Mouse (Mus musculus) hindbrain, embryonic 16.5 days (tissue): ENCODE results near the gene Akr1b8. TPM values are rescaled to one million over a fixed set of nuclear protein-coding genes. Genes with fewer than 3 reads are reported as not detected.
A peak's percentile ranks its signal among the peaks of the same experiment; 100 is the strongest.
"Not testable (repeated sequence)": the region's sequence is repeated elsewhere in the genome, so short reads cannot be mapped to it uniquely, and the experiment has no call there.

Source experiments
- ATAC-seq: fragments of 200-750 bp; cut with Nextera tagmentation; 2 replicates; pipeline ENCODE4 v1.8.0; 2017; ENCODE audit warnings: moderate TSS enrichment, moderate library complexity
- H3K27ac ChIP-seq: fragments of 300-500 bp; sonication (generic); 2 replicates; pipeline ENCODE4 v1.5.1; 2014; ENCODE audit warnings: low read depth, mild to moderate bottlenecking, control low read depth, low read length, moderate library complexity
- H3K27me3 ChIP-seq: fragments of 300-500 bp; sonication (generic); replicated peaks from 2 replicates; pipeline ENCODE4 v1.6.1; 2014; ENCODE audit warnings: low read length; ENCODE audit not compliant: control insufficient read depth, insufficient read depth
- H3K36me3 ChIP-seq: fragments of 300-500 bp; sonication (generic); 2 replicates; pipeline ENCODE4 v1.6.1; 2014; ENCODE audit warnings: mild to moderate bottlenecking, low read length, moderate library complexity, mixed read lengths; ENCODE audit not compliant: control insufficient read depth, insufficient read depth
- H3K4me1 ChIP-seq: fragments of 300-500 bp; sonication (generic); 2 replicates; pipeline ENCODE4 v1.6.1; 2014; ENCODE audit warnings: low read depth, low read length; ENCODE audit not compliant: control insufficient read depth, insufficient read depth
- H3K4me2 ChIP-seq: fragments of 300-500 bp; sonication (generic); 2 replicates; pipeline ENCODE4 v1.6.1; 2014; ENCODE audit warnings: mild to moderate bottlenecking, low read length, control low read depth, moderate library complexity
- H3K4me3 ChIP-seq: fragments of 300-500 bp; sonication (generic); 2 replicates; pipeline ENCODE4 v1.5.1; 2014; ENCODE audit warnings: mild to moderate bottlenecking, low read length, control low read depth, moderate library complexity
- H3K9ac ChIP-seq: fragments of 300-500 bp; sonication (generic); 2 replicates; pipeline ENCODE4 v1.6.1; 2014; ENCODE audit warnings: low read depth, mild to moderate bottlenecking, control low read depth, low read length, moderate library complexity
- H3K9me3 ChIP-seq: fragments of 300-500 bp; sonication (generic); 2 replicates; pipeline ENCODE4 v1.6.1; 2014; ENCODE audit warnings: mild to moderate bottlenecking, low read length, moderate library complexity; ENCODE audit not compliant: control insufficient read depth
- WGBS: fragments of 180-500 bp; shearing (Covaris S2); extraction: QIAGEN DNeasy Blood & Tissue Kit; methylation state at CpG from one replicate; pipeline ENCODE4 v1.1.7; 2014; 5-methylcytosine and 5-hydroxymethylcytosine counted together
- polyA plus RNA-seq: library from polyadenylated mRNA; unstranded; fragments of >200 nt; fragmentation: Nextera tagmentation; extraction: Ambion mirVana; gene quantifications from 2 replicates; pipeline ENCODE4 v1.2.1, GENCODE M21; 2015

Akr1b8 gene
- polyA plus RNA-seq, 1 experiment from 2014 or later: 4.4 TPM

- H3K4me1 ChIP-seq: peaks cover 7% of the 10 kb centered on the region
- H3K27ac ChIP-seq: no peak overlapping the region
- no peak for ATAC-seq
- H3K4me2 ChIP-seq: peak overlapping the region; percentile 88; the same call in 1 of the 2 replicates
- WGBS: 41% methylated on average over 5 of the region's 5 CpGs
- no peaks in the 10 kb centered on the region; the same call in 1 of the 2 replicates for H3K27me3 ChIP-seq
- H3K36me3 ChIP-seq: no peaks in the 10 kb centered on the region
- no peak overlapping the region for H3K4me3 ChIP-seq
- no peaks in the 10 kb centered on the region for H3K9me3 ChIP-seq
- no peak overlapping the region for H3K9ac ChIP-seq
These were observed 35.7 kb upstream of the Akr1b8 start for GRCm38 (mm10) chr6:34318172-34318571.

- Histone ChIP-seq H3K36me3 (no peaks in the 10 kb centered on the region), H3K9ac (no peak overlapping the region), H3K9me3 (no peaks in the 10 kb centered on the region), H3K27me3 (no peaks in the 10 kb centered on the region; the same call in 1 of the 2 replicates), H3K4me2 (no peak overlapping the region), H3K4me1 (peaks cover 7% of the 10 kb centered on the region), H3K27ac (no peak overlapping the region), H3K4me3 (no peak overlapping the region)
- no peak for ATAC-seq
- 61% methylated on average over 6 of the region's 6 CpGs for WGBS
These were observed 35.3 kb upstream of the Akr1b8 start for GRCm38 (mm10) chr6:34318636-34319035.

GRCm38 (mm10) chr6:34322121-34322520, 31.8 kb upstream of the Akr1b8 start:
- Histone ChIP-seq H3K9me3 (no peaks in the 10 kb centered on the region), H3K4me3 (no peak overlapping the region), H3K4me2 (no peak overlapping the region), H3K27ac (no peak overlapping the region), H3K27me3 (no peaks in the 10 kb centered on the region; the same call in 1 of the 2 replicates), H3K36me3 (no peaks in the 10 kb centered on the region), H3K4me1 (no peaks in the 10 kb centered on the region; the same call in 1 of the 2 replicates), H3K9ac (no peak overlapping the region)
- no peak for ATAC-seq
- WGBS: 95% methylated on average over 7 of the region's 7 CpGs

GRCm38 (mm10) chr6:34331379-34331778, 22.5 kb upstream of the Akr1b8 start:
- Histone ChIP-seq H3K4me2 (no peak overlapping the region), H3K27ac (no peak overlapping the region), H3K9ac (no peak overlapping the region), H3K9me3 (no peaks in the 10 kb centered on the region), H3K27me3 (no peaks in the 10 kb centered on the region), H3K36me3 (no peaks in the 10 kb centered on the region), H3K4me3 (no peak overlapping the region), H3K4me1 (no peaks in the 10 kb centered on the region)
- 81% methylated on average over 5 of the region's 5 CpGs for WGBS
- no peak for ATAC-seq

GRCm38 (mm10) chr6:34331804-34332203, 22.1 kb upstream of the Akr1b8 start:
- H3K9ac ChIP-seq: not testable (repeated sequence)

GRCm38 (mm10) chr6:34334673-34335072, 19.2 kb upstream of the Akr1b8 start:
- 89% methylated on average over 5 of the region's 5 CpGs for WGBS
- Histone ChIP-seq H3K9me3 (no peaks in the 10 kb centered on the region), H3K4me1 (no peaks in the 10 kb centered on the region), H3K4me2 (no peak overlapping the region), H3K9ac (no peak overlapping the region), H3K27me3 (no peaks in the 10 kb centered on the region), H3K4me3 (no peak overlapping the region), H3K27ac (no peak overlapping the region), H3K36me3 (no peaks in the 10 kb centered on the region)
- no peak for ATAC-seq

More at GRCm38 (mm10) chr6:34331804-34332203, 22.1 kb upstream of the Akr1b8 start:
- not testable (repeated sequence) for H3K27ac ChIP-seq, H3K36me3 ChIP-seq, H3K4me3 ChIP-seq, ATAC-seq, H3K4me2 ChIP-seq, H3K27me3 ChIP-seq, H3K9me3 ChIP-seq, H3K4me1 ChIP-seq
- 90% methylated on average over 12 of the region's 12 CpGs for WGBS

GRCm38 (mm10) chr6:34337799-34338198, 16.1 kb upstream of the Akr1b8 start:
- H3K27ac ChIP-seq: no peak overlapping the region
- no peak overlapping the region for H3K4me3 ChIP-seq
- H3K9ac ChIP-seq: no peak overlapping the region
- H3K27me3 ChIP-seq: no peaks in the 10 kb centered on the region
- H3K4me2 ChIP-seq: no peak overlapping the region
- H3K36me3 ChIP-seq: no peaks in the 10 kb centered on the region
- ATAC-seq: no peak
- WGBS: 86% methylated on average over 2 of the region's 2 CpGs
- H3K4me1 ChIP-seq: no peaks in the 10 kb centered on the region
- H3K9me3 ChIP-seq: no peaks in the 10 kb centered on the region

GRCm38 (mm10) chr6:34341991-34342390, 11.9 kb upstream of the Akr1b8 start:
- Histone ChIP-seq H3K27me3 (no peaks in the 10 kb centered on the region), H3K9me3 (no peaks in the 10 kb centered on the region), H3K4me2 (no peak overlapping the region), H3K36me3 (no peaks in the 10 kb centered on the region), H3K27ac (no peak overlapping the region), H3K4me3 (no peak overlapping the region), H3K9ac (no peak overlapping the region), H3K4me1 (no peaks in the 10 kb centered on the region; the same call in 1 of the 2 replicates)
- no peak for ATAC-seq
- 84% methylated on average over 4 of the region's 4 CpGs for WGBS

- Histone ChIP-seq H3K4me3 (no peak overlapping the region), H3K4me2 (no peak overlapping the region), H3K36me3 (no peaks in the 10 kb centered on the region), H3K9me3 (no peaks in the 10 kb centered on the region), H3K27me3 (no peaks in the 10 kb centered on the region), H3K9ac (no peak overlapping the region), H3K4me1 (no peaks in the 10 kb centered on the region; the same call in 1 of the 2 replicates), H3K27ac (no peak overlapping the region)
- ATAC-seq: no peak
- 91% methylated on average over 2 of the region's 2 CpGs for WGBS
These were observed 11.4 kb upstream of the Akr1b8 start for GRCm38 (mm10) chr6:34342476-34342875.

GRCm38 (mm10) chr6:34343426-34343825, 10.5 kb upstream of the Akr1b8 start:
- H3K9ac ChIP-seq: no peak overlapping the region
- H3K27ac ChIP-seq: no peak overlapping the region
- 71% methylated on average over 6 of the region's 6 CpGs for WGBS
- H3K27me3 ChIP-seq: no peaks in the 10 kb centered on the region
- H3K36me3 ChIP-seq: no peaks in the 10 kb centered on the region
- no peaks in the 10 kb centered on the region for H3K9me3 ChIP-seq
- H3K4me3 ChIP-seq: no peak overlapping the region
- H3K4me1 ChIP-seq: no peaks in the 10 kb centered on the region; the same call in 1 of the 2 replicates
- no peak overlapping the region for H3K4me2 ChIP-seq
- ATAC-seq: no peak
